Mouse (Mus musculus) megakaryocyte, embryonic 14.5 days (primary cell): ENCODE measurements around the gene Arhgap15.

ENCODE experiments used
- FLI1 ChIP-seq: IDR thresholded peaks from 2 replicates; pipeline ENCODE4 v1.6.1; 2012; ENCODE audit warnings: low read length, inconsistent platforms, mixed read lengths
- GATA1 ChIP-seq: IDR thresholded peaks from 3 replicates; pipeline ENCODE4 v1.6.1; 2012; ENCODE audit warnings: mixed read lengths, low read length, inconsistent platforms, borderline replicate concordance

- TF ChIP-seq FLI1 (no peak), GATA1 (no peak)
Measured at GRCm38 (mm10) chr2:44416331-44416730, 667.7 kb downstream of the Arhgap15 start.
